Mouse (Mus musculus): Measurements from ENCODE around the gene Rhbdl1. TPM values are rescaled to one million over a fixed set of nuclear protein-coding genes. Genes with fewer than 3 reads are reported as not detected.

The Rhbdl1 gene
- polyA plus RNA-seq, 1 experiment from 2014 or later = 1.2 TPM

- Histone ChIP-seq H3K27ac (replicated peaks; ENCODE audit: low read depth, low read length) (0 out of 2 replicates have a peak overlapping the region, but pooled peaks have one; percentile 87), H3K27me3 (ENCODE audit: control insufficient read depth, insufficient read depth, low read length) (no peaks in the 10 kb centered on the region), H3K4me2 (ENCODE audit: low read depth, severe bottlenecking) (peak overlapping the region; percentile 89), H3K36me3 (ENCODE audit: control insufficient read depth, insufficient read depth, low read length) (peaks cover 21% of the 10 kb centered on the region), H3K9me3 (ENCODE audit: control insufficient read depth, low read length) (no peaks in the 10 kb centered on the region), H3K9ac (ENCODE audit: low read length) (peak overlapping the region; percentile 68), H3K4me1 (ENCODE audit: control insufficient read depth, insufficient read depth, low read length) (peaks cover 35% of the 10 kb centered on the region), H3K4me3 (ENCODE audit: low read depth, low read length) (peak overlapping the region; percentile 81)
- WGBS = 44% methylated on average over 6 of the region's 6 CpGs
- DNase-seq (ENCODE audit: low spot score) (no peak), ATAC-seq (ENCODE audit: insufficient number of reproducible peaks, low FRiP score, low TSS enrichment, low read depth) (no peak)
Measured at GRCm38 (mm10) chr17:25833961-25834594, 3.0 kb downstream of the Rhbdl1 start.

- Histone ChIP-seq H3K9ac (ENCODE audit: low read length) (peak within 1 kb of the TSS; percentile 87), H3K4me1 (ENCODE audit: control insufficient read depth, insufficient read depth, low read length) (peaks cover 39% of the 10 kb centered on the region), H3K4me2 (ENCODE audit: low read depth, severe bottlenecking) (peak within 1 kb of the TSS; percentile 92), H3K4me3 (ENCODE audit: low read depth, low read length) (peak within 1 kb of the TSS; percentile 81), H3K9me3 (ENCODE audit: control insufficient read depth, low read length) (no peaks in the 10 kb centered on the region), H3K27ac (replicated peaks; ENCODE audit: low read depth, low read length) (peak within 1 kb of the TSS; percentile 87), H3K36me3 (ENCODE audit: control insufficient read depth, insufficient read depth, low read length) (peaks cover 17% of the 10 kb centered on the region), H3K27me3 (ENCODE audit: control insufficient read depth, insufficient read depth, low read length) (no peaks in the 10 kb centered on the region)
- ATAC-seq (ENCODE audit: insufficient number of reproducible peaks, low FRiP score, low TSS enrichment, low read depth) (peak; percentile 52), DNase-seq (ENCODE audit: low spot score) (no peak)
- under 1% methylated on average over 24 of the region's 24 CpGs for WGBS
Measured at GRCm38 (mm10) chr17:25833291-25833663, 3.8 kb downstream of the Rhbdl1 start, which contains the start of gene Stub1. Gene Stub1, minus strand, starts transcription at chr17:25833404.

- peaks cover 41% of the 10 kb centered on the region for H3K4me1 ChIP-seq (ENCODE audit: control insufficient read depth, insufficient read depth, low read length)
- peak overlapping the region; percentile 92 for H3K4me2 ChIP-seq (ENCODE audit: low read depth, severe bottlenecking)
- peak overlapping the region; percentile 87 for H3K9ac ChIP-seq (ENCODE audit: low read length)
- peak overlapping the region; percentile 81 for H3K4me3 ChIP-seq (ENCODE audit: low read depth, low read length)
- peak; percentile 99 for DNase-seq (ENCODE audit: low spot score)
- WGBS = under 1% methylated on average over 59 of the region's 77 CpGs
- peak overlapping the region; percentile 87 for H3K27ac ChIP-seq (replicated peaks; ENCODE audit: low read depth, low read length)
- ATAC-seq (ENCODE audit: insufficient number of reproducible peaks, low FRiP score, low TSS enrichment, low read depth) = peak; percentile 89
- H3K9me3 ChIP-seq (ENCODE audit: control insufficient read depth, low read length) = no peaks in the 10 kb centered on the region
- H3K36me3 ChIP-seq (ENCODE audit: control insufficient read depth, insufficient read depth, low read length) = peaks cover 19% of the 10 kb centered on the region
- no peaks in the 10 kb centered on the region for H3K27me3 ChIP-seq (ENCODE audit: control insufficient read depth, insufficient read depth, low read length)
Measured at GRCm38 (mm10) chr17:25832436-25833290, 4.4 kb downstream of the Rhbdl1 start.

- DNase-seq (ENCODE audit: low spot score) (no peak), ATAC-seq (ENCODE audit: insufficient number of reproducible peaks, low FRiP score, low TSS enrichment, low read depth) (no peak)
- no peak overlapping the region for H3K27ac ChIP-seq (replicated peaks; ENCODE audit: low read depth, low read length)
- H3K4me2 ChIP-seq (ENCODE audit: low read depth, severe bottlenecking) = peak overlapping the region; percentile 92
- peaks cover 38% of the 10 kb centered on the region for H3K4me1 ChIP-seq (ENCODE audit: control insufficient read depth, insufficient read depth, low read length)
- peaks cover 21% of the 10 kb centered on the region for H3K36me3 ChIP-seq (ENCODE audit: control insufficient read depth, insufficient read depth, low read length)
- no peaks in the 10 kb centered on the region for H3K27me3 ChIP-seq (ENCODE audit: control insufficient read depth, insufficient read depth, low read length)
- no peaks in the 10 kb centered on the region for H3K9me3 ChIP-seq (ENCODE audit: control insufficient read depth, low read length)
- 66% methylated on average over 21 of the region's 21 CpGs for WGBS
- peak overlapping the region; percentile 87 for H3K9ac ChIP-seq (ENCODE audit: low read length)
- peak overlapping the region; percentile 81 for H3K4me3 ChIP-seq (ENCODE audit: low read depth, low read length)
Measured at GRCm38 (mm10) chr17:25831451-25832281, 5.4 kb downstream of the Rhbdl1 start.

GRCm38 (mm10) chr17:25830806-25831431, 6.2 kb downstream of the Rhbdl1 start:
- H3K4me3 ChIP-seq (ENCODE audit: low read depth, low read length) = 0 out of 2 replicates have a peak overlapping the region, but pooled peaks have one; percentile 81
- H3K9me3 ChIP-seq (ENCODE audit: control insufficient read depth, low read length) = no peaks in the 10 kb centered on the region
- no peak overlapping the region for H3K9ac ChIP-seq (ENCODE audit: low read length)
- no peak for DNase-seq (ENCODE audit: low spot score)
- WGBS = 88% methylated on average over 14 of the region's 14 CpGs
- H3K4me1 ChIP-seq (ENCODE audit: control insufficient read depth, insufficient read depth, low read length) = peaks cover 34% of the 10 kb centered on the region
- no peaks in the 10 kb centered on the region for H3K27me3 ChIP-seq (ENCODE audit: control insufficient read depth, insufficient read depth, low read length)
- peaks cover 21% of the 10 kb centered on the region for H3K36me3 ChIP-seq (ENCODE audit: control insufficient read depth, insufficient read depth, low read length)
- H3K4me2 ChIP-seq (ENCODE audit: low read depth, severe bottlenecking) = peak overlapping the region; percentile 92; the same call in 1 of the 2 replicates
- no peak overlapping the region for H3K27ac ChIP-seq (replicated peaks; ENCODE audit: low read depth, low read length)
- ATAC-seq (ENCODE audit: insufficient number of reproducible peaks, low FRiP score, low TSS enrichment, low read depth) = no peak

- no peaks in the 10 kb centered on the region for H3K9me3 ChIP-seq (ENCODE audit: control insufficient read depth, low read length)
- no peak overlapping the region for H3K27ac ChIP-seq (replicated peaks; ENCODE audit: low read depth, low read length)
- ATAC-seq (ENCODE audit: insufficient number of reproducible peaks, low FRiP score, low TSS enrichment, low read depth) (no peak), DNase-seq (ENCODE audit: low spot score) (no peak)
- H3K4me2 ChIP-seq (ENCODE audit: low read depth, severe bottlenecking) = peak overlapping the region; percentile 85
- H3K4me3 ChIP-seq (ENCODE audit: low read depth, low read length) = peak overlapping the region; percentile 7; the same call in 1 of the 2 replicates
- 89% methylated on average over 4 of the region's 4 CpGs for WGBS
- peaks cover 21% of the 10 kb centered on the region for H3K36me3 ChIP-seq (ENCODE audit: control insufficient read depth, insufficient read depth, low read length)
- H3K9ac ChIP-seq (ENCODE audit: low read length) = no peak overlapping the region
- no peaks in the 10 kb centered on the region for H3K27me3 ChIP-seq (ENCODE audit: control insufficient read depth, insufficient read depth, low read length)
- H3K4me1 ChIP-seq (ENCODE audit: control insufficient read depth, insufficient read depth, low read length) = peaks cover 34% of the 10 kb centered on the region
Measured at GRCm38 (mm10) chr17:25830200-25830753, 6.8 kb downstream of the Rhbdl1 start.

- peaks cover 17% of the 10 kb centered on the region for H3K36me3 ChIP-seq (ENCODE audit: control insufficient read depth, insufficient read depth, low read length)
- 50% methylated on average over 8 of the region's 8 CpGs for WGBS
- H3K4me1 ChIP-seq (ENCODE audit: control insufficient read depth, insufficient read depth, low read length) = peaks cover 37% of the 10 kb centered on the region
- no peak for ATAC-seq (ENCODE audit: insufficient number of reproducible peaks, low FRiP score, low TSS enrichment, low read depth)
- DNase-seq (ENCODE audit: low spot score) = peak; percentile 42
- H3K9me3 ChIP-seq (ENCODE audit: control insufficient read depth, low read length) = no peaks in the 10 kb centered on the region
- H3K27me3 ChIP-seq (ENCODE audit: control insufficient read depth, insufficient read depth, low read length) = no peaks in the 10 kb centered on the region
- H3K9ac ChIP-seq (ENCODE audit: low read length) = peak overlapping the region; percentile 71
- H3K27ac ChIP-seq (replicated peaks; ENCODE audit: low read depth, low read length) = peak overlapping the region; percentile 63
- peak overlapping the region; percentile 85 for H3K4me2 ChIP-seq (ENCODE audit: low read depth, severe bottlenecking)
- peak overlapping the region; percentile 48 for H3K4me3 ChIP-seq (ENCODE audit: low read depth, low read length)
Measured at GRCm38 (mm10) chr17:25829558-25830017, 7.5 kb downstream of the Rhbdl1 start.

All from limb, embryonic 11.5 days (tissue).